Mouse (Mus musculus): ENCODE measurements around the gene Fat4.

Gene Fat4

GRCm38 (mm10) chr3:38962328-38962727 lies 75.6 kb downstream of the Fat4 start:
- no peak for DNase-seq (ENCODE audit: low spot score)

- no peak for DNase-seq (ENCODE audit: low spot score)
Observed at GRCm38 (mm10) chr3:38967480-38967879, 80.7 kb downstream of the Fat4 start.

- no peak for DNase-seq (ENCODE audit: low spot score)
Observed at GRCm38 (mm10) chr3:38986379-38986778, 99.6 kb downstream of the Fat4 start.

- DNase-seq (ENCODE audit: low spot score): no peak
Observed at GRCm38 (mm10) chr3:38989181-38989580, 102.4 kb downstream of the Fat4 start.

- DNase-seq (ENCODE audit: low spot score): no peak
Observed at GRCm38 (mm10) chr3:39000011-39000410, 113.3 kb downstream of the Fat4 start.

- no peak for DNase-seq (ENCODE audit: low spot score)
Observed at GRCm38 (mm10) chr3:39010544-39010943, 123.8 kb downstream of the Fat4 start.

GRCm38 (mm10) chr3:39017633-39018032 lies 130.9 kb downstream of the Fat4 start:
- no peak for DNase-seq (ENCODE audit: low spot score)

GRCm38 (mm10) chr3:39036113-39036512 lies 149.4 kb downstream of the Fat4 start:
- DNase-seq (ENCODE audit: low spot score): no peak

GRCm38 (mm10) chr3:39046425-39046824 lies 159.7 kb downstream of the Fat4 start:
- no peak for DNase-seq (ENCODE audit: low spot score)

- DNase-seq (ENCODE audit: low spot score): no peak
Observed at GRCm38 (mm10) chr3:39047621-39048303, 161.0 kb downstream of the Fat4 start.

- DNase-seq (ENCODE audit: low spot score): no peak
Observed at GRCm38 (mm10) chr3:39048304-39048667, 161.5 kb downstream of the Fat4 start.

- no peak for DNase-seq (ENCODE audit: low spot score)
Observed at GRCm38 (mm10) chr3:39050130-39050529, 163.4 kb downstream of the Fat4 start.

GRCm38 (mm10) chr3:39053072-39053471 lies 166.3 kb downstream of the Fat4 start:
- DNase-seq (ENCODE audit: low spot score): no peak
